Mouse (Mus musculus) 3134 (cell line): Measurements from ENCODE around the gene Ttll12.

Source experiments
- DNase-seq: peaks from one replicate; pipeline ENCODE4 v3.0.0-alpha.2; 2011; ENCODE audit warnings: low spot score; ENCODE audit not compliant: insufficient read length; ENCODE audit errors: extremely low read depth

Gene Ttll12

DNA sequence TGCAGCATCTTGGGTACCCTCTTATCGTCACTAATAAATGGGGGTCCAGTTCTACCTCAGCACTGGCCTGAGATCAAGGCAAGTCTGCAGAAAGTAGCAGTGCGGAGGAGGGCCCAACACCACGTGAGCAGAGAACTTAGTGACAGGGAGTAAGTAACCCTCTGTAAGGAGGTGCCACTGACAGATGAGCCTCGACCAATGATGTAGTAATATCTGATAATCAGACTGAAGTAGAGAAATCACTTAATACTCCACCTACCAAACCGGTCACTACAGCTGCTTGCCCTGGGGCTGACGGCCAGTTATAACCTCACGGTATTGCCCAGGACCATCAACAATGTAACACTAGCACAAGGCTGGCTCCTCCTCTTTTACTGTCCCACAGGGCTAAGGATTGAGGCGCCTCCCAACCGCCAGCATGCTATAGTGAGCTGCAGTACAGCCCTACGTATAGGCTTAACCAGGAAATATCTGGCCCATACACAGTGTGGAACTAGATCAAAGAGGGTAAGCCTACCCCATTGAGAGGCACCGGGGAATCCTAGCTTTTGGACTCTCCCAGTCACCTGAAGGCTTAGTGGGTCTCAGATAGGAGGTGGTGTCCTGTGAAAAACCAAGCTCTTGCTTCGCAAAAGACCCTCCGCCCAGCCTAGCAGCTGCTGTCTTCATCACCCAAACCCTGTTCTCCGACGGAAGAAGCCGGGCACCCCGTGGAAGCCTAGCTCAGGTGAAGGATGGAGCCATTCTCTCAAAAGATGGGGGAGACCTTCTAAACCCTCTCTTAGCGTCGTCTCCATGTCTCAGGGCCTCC is 1.1 kb downstream of the Ttll12 start:
- DNase-seq, result peak; percentile 43

DNA sequence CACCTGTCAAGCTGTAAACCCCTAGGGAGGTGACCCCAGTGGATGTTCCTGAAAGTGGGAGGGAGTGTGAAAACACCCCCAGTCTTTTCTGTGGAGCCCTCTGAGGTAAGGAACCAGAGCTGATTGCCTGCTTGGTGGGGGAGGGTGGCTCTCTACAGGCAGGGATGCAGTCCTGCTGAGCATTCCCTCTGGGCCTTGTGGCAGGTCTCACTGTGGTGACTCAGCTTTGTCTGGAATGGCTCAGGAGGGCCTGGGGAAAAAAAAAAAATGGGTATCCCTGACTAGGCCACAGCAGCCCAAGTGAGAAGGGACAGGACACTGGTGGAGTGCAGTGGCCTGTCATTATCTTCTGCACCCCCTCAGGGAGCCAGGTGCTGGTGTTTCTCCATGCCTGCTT is 1.8 kb downstream of the Ttll12 start:
- DNase-seq, result peak; percentile 58

DNA sequence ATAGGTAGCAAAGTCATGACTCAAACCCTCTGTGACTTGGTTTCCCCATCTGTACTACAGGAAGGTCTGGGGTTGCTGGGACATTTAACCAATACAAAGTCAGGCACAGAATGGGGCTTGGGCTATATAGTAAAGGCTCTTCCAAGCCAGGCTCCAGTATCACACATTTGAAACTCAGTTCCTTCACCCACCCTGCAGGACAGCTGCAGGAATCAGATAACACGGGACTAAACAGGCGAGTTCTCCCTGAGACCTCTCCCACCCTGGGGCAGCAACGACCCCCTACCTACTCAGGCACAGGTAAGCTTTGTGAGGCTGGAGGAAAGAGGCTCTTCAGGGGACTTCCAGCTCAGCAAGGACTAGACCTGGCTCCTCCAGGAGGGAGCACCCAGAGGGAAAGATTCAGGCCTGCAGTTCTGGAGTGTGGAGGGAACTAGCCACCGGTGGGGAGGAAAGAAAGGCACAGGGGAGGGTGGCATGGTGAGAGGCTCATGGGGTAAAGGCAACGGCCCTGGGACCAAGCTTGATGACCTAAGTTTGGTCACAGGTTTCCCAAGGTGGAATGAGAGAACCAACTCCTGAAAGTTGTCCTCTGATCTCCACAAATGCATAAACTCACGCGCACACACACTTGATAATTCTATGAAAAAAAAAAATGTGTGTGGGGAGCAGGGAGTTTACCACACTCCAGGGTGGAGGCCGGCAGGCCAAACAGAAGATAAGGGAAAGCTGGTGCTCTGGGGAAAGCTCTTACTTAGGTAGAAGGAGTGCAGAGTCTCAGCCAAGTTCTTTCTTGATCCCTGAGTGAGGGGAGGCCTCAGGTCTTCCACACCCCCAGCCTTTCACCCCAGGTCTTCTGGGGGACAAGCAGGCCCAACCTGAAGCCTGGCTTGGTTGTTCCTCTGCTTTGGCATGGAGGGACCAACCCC is 2.4 kb downstream of the Ttll12 start:
- no peak for DNase-seq

DNA sequence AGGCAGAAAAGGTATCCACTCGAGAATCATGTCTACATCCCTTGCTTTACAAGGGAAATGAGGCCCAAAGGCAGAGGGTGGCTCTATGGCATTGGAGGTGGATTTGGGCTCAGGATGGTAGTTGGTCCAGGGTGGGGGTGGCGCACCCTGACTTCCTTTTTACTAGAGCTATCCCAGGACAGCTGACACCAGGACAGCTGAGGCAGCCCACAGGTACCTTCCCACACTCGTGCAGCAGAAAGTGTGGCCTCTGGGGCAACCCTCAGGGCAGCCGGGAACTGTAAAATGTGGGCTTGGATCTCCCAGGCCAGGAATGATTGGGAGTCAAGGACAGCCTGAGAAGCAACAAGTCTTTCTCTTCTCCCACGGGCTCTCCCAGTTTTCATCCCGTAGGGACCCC is 3.2 kb downstream of the Ttll12 start:
- no peak for DNase-seq

DNA sequence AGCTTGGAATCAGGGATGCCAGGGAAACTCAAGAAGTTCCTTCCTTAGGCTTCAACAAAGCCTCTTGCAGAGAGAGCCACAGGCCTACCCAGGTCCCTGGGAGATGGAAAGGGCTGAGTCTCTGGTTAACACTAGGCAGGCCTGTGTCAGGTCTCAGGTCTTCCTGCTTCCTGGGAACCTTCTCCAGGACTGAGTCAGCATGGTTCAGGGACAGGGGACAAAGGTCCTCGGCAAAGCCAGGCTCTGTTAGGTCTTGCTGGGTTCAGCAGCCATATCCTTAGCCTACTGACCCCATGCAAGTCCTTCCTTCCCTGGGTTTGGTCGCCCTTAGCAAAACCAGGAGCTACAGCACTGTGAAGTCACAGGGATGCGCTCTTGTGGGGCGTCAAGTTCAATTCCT is 4.1 kb downstream of the Ttll12 start:
- DNase-seq, result no peak

DNA sequence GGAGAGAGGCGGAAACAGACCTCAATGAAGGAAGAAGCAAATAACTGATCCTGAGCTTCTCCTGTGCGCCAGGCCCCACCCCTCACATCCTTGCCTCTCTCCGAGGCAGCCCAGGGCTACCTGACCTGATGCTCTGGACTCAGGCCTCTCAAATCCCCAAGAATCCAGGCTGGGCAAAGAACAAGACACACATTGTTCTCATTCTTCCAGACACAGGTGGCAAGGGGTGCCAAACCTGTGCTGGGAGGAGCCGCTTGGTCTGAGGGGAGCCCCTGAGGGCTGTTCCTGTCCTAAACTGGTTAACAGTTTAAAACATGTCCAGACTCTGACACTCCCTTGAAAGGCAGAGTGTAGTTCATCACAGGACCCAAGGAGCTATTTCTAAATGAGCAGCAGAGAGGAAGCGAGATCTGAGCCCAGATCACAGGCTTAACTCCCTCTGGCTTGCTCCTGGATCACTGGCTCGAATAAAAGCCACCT is 10.2 kb downstream of the Ttll12 start:
- no peak for DNase-seq

DNA sequence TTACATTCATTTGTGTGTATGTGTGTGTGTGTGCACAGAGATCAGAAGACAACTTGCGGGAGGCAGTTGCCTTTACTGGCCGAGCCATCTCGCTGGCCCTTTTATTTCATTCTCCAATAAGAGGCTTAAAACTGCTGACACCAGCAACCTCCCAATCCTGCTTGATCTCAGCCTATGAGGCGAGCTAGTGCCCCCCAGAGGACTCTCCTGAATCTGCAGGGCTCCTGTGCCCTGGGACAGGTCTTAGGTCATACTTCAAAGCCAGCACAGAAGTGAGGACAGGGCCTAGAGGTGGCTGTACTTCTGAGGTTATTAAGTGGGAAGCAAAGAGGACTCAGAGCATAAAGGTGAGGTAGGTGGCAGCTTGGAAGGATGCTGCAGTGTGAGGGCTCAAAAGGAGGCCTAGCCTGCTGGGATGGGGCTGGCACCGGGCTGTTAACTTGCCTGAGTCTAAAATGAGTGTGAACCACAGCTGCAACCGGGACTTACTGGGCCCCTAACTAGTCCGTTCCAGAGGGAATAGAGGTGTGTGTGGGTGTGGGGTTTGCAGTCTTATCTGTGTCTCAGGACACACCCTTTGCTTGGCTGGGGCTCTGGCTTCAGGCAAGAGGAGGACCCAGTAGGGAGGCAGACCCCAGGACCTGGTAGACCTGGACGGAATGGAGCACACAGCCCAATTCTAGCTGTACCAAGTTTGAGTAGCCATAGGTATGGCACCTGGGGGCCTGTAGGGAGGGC is 11.4 kb downstream of the Ttll12 start:
- no peak for DNase-seq

DNA sequence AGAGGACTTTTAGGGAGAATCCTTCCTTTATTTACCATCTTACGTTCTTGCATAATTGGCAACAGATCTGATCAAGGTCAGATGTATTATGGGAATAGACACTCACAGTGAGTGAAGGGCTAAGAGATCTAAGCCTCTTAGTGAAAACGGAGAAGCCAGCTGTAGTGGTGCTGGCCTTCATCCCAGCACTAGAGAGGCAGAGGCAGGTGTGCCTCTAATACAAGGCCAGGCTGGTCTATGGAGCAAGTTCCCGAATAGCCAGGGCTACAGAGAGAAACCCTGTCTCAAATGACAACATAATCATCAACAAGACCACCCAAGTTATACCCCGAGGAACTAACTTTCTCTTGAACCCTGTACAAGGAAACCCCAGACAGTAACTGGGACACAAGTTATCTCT is 12.0 kb downstream of the Ttll12 start:
- DNase-seq, result no peak

DNA sequence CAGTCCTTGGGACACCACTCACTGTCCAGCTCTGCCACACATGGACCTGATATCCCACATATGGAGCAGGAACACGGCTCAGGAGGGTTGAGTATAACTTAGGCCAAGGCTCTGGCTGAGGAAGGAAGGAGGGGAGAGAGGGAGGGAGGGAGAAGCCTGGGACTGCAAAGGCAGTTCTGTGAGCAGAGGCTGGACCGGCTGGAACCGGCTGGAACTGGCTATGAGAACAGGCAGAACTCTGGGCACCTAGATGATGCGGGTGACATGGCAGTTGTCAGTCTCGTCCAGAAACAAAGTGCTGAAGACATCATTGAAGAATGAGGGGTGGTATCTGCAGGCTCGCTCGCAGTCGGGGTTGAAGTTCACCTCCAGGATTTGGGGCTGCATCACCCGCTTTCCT is 18.3 kb downstream of the Ttll12 start:
- DNase-seq, result no peak

DNA sequence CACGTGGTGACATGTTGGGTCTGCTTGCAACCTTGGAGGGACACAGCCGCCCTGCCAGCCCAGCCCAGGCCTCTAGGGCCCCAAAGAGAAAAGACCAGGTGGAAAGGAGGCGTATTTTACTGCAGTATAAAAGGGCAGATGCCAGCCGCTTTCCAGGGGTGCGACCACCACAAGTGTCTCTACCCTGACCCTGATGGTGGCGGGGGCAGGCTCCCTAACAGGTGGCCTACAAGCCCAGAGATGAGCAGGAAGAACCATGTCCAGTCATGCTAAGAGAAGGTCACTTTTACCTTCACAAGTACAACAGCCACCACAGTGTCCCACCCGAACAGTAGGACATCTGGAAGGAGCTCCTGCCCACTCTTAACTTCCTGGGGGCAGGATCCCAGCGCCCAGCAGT is 19.4 kb downstream of the Ttll12 start:
- DNase-seq, result no peak

DNA sequence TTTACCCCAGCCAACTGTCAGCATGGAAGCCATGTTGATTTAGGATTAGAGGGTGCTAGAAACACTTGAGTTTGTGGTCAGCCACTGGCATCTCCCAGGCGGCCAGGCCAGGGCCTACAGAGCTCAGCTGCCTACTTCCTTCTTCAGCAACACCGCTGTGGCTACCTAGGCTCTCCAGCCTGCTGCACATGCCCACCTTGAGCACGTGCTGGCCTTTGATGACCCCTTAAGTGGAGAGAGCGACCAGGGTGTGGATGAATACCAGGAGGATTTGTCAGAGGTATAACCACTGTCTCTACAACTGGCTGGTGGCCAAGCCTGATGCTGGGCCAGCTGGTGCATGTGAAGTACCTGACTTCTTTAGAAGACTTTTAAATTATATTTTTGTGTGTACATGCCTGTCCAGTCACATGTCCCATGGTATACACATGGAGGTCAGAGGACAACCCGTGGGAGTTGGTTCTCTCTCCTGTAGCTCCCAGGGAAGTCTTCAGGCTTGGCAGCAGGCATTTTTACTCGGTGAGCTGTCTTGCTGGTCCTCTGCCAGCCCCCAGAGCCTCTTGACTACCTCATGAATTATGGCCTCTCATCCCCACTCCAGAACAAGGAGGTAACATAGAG is 20.1 kb downstream of the Ttll12 start:
- peak; percentile 82 for DNase-seq

DNA sequence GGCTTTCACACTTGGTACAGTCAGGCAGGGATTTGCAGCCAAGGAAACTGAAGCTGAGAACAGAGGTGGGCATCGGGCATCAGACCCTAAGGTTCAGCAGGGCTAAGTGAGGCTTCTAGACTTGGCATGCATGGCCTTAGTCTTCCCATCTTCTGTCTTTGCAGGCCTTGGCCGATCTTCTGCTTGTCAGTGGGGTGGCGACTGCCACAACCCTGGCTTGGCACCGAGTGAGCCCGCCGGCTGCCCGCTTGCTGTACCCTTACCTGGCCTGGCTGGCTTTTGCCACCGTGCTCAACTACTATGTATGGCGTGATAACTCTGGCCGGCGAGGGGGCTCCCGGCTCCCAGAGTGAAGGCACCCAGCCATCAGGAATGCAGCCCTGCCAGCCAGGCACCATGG is 21.4 kb downstream of the Ttll12 start:
- no peak for DNase-seq

DNA sequence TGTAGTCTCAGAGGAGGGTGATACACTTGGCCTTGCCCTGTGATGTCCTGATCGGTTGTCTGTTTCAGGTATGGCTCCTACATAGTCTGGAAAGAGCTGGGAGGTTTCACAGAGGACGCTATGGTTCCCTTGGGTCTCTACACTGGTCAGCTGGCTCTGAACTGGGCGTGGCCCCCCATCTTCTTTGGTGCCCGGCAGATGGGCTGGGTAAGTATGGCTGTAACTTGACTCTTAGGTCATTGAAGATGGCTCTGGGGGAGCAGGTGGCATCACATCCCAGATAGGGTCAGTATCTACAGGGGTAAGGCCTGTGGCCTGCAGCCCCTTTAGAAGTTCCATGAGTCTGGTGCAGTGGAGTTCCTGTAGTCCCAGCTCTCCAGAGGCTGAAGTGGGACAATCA is 22.8 kb downstream of the Ttll12 start:
- DNase-seq, result no peak

DNA sequence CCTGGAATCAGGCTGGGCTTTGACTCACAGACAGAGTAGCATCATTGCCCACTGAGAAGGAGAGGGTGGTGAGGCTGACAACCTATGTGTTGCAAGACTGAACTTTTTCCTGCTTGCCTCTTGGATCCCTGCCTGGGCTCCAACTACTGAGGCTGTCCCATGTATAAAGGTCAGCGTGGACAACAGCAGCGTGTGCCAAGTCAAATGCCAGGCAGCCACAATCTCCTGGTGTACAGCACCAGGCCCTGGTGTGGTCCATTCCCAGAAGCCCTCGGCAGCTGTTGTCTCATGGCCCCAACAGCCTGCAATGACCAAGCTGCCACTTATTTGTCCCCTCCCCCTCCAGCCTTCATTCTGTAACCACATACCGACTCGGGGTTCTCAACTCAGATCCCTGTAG is 23.3 kb downstream of the Ttll12 start:
- peak; percentile 79 for DNase-seq

DNA sequence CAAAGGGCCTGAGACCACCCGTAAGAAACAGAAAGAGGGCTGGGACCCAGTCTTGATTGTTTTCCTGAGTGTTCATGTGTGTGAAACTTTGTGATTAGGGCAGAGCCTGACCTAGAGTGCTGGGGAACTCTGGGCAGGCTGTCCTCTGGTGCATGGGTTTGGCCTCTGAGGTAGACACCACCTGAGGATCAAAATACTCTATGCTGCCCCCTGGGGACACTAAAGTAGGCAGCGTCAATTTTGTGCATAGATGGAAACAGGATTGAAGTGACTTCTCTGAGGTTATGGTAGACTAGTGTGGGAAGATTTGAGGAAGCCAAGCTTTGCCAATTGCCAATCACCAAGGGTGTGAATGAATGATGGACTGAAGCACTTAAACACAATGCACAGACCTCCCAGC is 24.3 kb downstream of the Ttll12 start:
- no peak for DNase-seq

DNA sequence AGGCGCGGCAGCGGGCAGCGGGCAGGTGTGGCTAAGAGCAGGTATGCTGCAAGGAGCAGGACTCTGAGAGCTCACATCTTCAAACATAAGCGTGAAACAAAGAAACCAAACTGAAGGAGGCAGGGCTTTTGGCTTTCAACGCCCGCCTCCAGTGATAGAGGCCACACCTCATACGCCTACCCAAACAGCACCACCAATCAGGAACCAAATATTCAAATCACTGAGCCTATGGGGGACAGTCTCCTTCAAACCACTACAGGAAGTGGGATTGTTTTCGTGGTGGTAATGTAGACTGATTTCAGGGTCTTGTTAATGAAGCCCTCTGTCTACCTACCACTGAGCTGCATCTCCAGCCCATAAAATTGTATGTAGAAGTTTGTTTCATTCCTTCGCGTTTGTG is 25.3 kb downstream of the Ttll12 start:
- no peak for DNase-seq

DNA sequence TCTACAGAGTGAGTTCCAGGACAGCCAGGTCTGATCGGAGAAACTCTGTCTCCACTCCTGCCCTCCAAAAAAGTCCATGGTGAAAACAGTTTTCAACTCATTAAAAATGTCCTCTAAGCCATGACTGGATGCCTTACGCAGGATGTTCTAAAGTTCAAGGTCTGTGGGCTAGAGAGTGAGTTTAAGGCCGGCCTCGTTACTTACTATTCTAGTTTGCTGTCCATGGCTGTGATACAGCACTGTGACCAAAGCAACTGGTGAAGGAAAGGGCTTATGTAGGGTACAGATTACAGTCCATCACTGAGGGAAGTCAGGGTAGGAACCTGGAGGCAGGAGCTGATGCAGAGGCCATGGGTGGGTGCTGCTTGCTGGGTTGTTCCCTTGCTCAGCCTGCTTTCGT is 26.4 kb downstream of the Ttll12 start:
- no peak for DNase-seq

DNA sequence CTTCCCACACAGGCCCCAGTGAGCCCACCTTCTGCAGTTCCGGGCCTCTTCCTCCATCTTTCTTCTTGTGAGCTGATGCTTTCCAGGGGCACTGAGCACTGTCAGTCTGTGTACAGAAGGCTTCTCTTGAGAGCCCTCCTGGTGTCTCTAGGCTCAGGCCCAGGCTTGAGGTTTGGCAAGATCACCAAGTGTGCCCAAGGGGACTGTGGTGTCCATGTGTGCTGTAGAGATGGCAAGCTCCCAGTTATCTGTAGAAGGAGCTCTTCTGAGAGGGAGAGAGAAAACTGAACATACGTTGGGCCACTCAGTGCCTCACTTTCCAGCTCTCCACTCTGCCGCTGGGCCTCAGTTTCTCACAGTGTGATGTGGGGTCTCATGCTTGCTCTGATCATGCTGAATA is 27.2 kb downstream of the Ttll12 start:
- peak; percentile 54 for DNase-seq

DNA sequence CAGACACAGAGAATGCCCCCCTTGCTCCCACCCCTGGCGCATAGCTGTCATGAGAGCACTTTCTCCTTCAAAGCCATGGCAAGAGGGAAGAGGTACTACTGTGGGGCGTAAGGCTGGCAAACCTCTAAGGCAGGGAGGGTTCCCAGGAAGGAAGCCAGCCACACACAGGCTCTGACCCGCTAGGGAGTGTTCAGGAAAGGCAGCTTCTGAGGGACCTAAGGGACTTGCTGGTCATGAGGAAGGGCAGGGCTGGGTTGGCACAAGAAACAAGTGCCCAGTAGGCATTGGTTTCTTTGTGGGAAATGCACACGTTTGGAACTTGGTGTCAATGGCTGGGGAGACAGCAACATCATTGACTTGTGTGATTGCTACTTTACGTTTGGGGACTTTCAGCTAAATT is 29.0 kb downstream of the Ttll12 start:
- peak; percentile 60 for DNase-seq

DNA sequence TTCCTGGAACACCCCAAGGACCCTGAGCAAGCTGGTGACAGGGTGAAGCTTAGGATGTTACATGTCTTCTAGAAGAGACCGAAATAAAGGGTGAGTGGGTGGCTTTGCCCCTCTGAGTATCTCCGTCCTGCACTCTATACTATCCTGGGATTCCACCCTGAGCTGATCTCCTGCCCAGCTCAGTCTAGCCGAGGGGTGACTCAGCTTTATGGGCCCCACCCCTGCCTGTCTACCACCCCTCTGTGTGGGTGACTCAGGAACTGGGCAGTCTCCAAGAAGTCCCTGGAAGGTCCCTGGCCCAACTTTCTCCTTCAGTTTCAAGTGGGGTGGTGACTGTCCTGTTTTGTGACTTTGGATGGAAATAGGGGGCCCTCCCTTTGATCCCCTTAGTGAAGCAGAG is 29.5 kb downstream of the Ttll12 start:
- peak; percentile 64 for DNase-seq
